Mouse (Mus musculus) retina, embryonic 14.5 days (tissue): Measurements from ENCODE around the gene Eln.

Experiments
- DNase-seq: peaks from one replicate; pipeline ENCODE4 v3.0.0-alpha.2; 2015; ENCODE audit warnings: low spot score

Eln gene

DNA sequence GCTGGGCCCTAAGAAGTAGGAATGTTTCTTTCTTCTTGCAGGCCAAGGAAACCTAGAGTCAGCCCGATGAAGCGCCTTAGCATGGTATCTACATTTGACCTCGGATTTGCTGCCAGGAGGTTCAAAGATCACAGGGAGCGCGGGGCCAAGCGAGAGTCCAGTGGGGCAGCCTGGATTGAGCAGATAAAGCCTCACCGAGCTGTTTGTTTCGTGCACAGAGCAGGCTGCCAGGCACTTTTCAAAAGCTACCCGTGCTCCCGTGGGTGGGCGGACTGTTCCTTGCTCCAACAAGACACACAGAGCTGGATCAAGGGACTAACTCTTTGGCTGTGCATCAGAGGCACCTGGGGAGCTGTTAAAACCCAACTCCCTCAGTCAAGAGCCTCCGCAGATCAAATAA lies 3.1 kb downstream of the Eln start:
- no peak for DNase-seq

- DNase-seq: peak; percentile 26
Observed at GRCm38 (mm10) chr5:134742221-134742795, 4.8 kb downstream of the Eln start.

DNA sequence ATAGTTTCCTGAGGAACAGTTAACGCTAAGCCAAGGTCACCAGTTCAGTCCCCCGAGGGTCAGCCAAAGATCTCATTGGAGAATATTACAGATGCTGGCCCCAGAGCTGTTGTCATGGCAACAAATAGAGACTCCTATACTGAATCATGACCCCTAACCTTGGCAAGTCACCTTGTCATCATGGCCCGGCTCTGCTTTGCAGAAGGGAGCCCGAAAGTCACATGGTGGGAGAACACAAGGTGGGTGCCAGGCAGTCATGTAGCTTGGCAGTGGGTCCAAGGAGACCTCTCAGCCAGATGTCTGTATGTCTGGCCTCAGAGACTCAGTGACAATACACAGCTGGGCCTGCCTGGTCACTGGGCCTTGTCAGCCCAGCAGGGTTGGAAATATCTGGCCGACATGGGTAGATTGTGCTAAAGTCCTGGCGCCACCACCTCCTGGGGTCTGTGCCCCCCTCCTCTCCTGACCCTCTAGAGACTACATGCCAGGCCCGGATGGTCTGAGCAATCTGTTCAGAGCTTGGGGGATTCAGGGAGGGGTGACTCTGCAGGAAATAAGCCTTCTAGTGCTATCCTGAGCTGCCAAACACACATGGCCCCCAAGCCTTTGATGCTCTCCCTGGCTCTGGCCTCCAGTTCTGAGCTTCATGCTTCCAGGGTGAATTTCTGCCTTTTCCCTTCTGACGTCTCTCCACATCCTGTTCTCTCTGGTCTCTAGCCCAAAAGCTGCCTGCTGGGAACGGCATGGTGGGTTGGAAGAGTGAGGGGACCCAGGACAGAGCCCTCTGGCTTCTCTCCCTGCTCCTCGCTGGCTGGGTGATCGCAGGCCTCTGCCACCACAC lies 6.4 kb downstream of the Eln start:
- no peak for DNase-seq

DNA sequence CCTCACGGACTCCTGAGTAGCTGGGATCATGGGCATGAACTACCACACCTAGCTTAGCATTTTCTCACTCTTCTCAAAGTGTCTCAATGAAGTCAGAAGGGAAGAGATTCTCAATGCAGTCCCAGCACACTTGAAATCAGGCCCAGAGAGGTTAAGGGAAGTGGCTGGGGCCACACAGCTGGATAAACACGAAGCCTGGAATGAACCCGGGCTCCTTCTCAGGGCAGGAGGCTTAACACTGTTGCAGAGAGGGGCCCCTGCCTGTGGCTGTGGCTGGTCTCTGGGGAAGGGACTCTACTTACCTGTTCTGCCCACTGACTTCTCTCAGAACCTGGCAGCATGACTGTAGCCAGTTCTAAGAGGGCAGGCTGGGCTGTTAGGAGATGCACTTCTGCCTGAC lies 7.2 kb downstream of the Eln start:
- DNase-seq: no peak

- DNase-seq: no peak
Observed at GRCm38 (mm10) chr5:134734920-134735319, 12.2 kb downstream of the Eln start.

- no peak for DNase-seq
Observed at GRCm38 (mm10) chr5:134734072-134734471, 13.1 kb downstream of the Eln start.

GRCm38 (mm10) chr5:134733241-134733640 lies 13.9 kb downstream of the Eln start:
- DNase-seq: no peak

DNA sequence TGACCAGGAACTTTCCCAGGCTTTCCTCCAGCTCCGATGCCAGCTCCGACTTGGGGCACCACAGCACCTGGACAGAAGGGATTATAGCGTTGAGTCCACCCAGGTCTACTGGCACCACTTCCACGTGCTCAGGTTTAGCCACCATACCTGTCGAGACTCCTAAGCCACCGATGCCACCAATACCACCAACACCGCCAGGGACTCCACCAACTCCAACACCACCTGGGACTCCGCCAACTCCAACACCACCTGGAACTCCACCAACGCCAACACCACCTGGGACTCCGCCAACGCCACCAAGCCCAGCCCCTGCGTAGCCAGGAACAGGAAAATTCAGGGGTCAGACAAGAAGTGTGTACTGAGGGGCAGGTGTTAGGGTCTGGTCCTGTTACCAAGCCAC lies 18.0 kb downstream of the Eln start:
- no peak for DNase-seq

DNA sequence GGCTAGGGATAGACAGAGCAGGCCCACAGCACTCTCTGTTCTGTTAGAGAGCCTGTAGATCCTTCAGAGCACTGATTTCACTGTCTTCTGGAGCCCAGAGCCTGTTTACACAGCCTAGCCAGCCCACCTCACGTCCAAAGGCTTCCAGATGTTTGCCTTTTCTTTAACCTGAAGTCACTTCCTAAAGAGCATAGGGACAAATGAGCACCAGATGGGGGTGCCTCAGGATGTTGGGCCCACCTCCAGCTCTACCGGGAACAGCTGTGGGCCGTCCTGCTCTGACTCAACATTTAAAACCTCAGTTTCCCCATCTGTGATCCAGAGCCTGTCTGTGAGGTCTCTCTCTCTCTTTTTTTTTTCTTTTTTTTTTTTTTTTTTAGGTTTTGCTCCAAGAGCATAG lies 18.6 kb downstream of the Eln start:
- DNase-seq: no peak

GRCm38 (mm10) chr5:134727001-134727639 lies 20.0 kb downstream of the Eln start:
- DNase-seq: no peak

- no peak for DNase-seq
Observed at GRCm38 (mm10) chr5:134725299-134725698, 21.8 kb downstream of the Eln start.

DNA sequence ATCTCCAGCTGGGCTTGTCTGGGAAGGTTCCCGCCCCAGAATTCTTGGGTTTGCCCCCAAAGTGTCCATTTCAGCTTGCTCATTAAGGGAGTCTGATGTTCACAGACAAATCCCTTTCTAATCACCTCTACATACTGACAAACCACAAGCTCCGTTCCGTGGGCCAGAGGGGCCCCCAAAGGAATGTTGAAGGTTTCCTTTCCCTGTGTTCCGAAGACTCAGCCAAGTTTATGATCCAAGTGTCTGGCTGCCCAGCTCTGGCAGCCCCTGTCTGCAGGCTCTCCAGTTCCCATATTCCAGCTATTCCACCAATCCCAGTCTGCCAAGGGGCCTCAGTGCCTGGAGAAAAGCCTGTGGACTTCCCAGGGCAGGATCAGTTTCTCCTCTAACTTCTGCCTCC lies 27.1 kb downstream of the Eln start:
- DNase-seq: no peak

DNA sequence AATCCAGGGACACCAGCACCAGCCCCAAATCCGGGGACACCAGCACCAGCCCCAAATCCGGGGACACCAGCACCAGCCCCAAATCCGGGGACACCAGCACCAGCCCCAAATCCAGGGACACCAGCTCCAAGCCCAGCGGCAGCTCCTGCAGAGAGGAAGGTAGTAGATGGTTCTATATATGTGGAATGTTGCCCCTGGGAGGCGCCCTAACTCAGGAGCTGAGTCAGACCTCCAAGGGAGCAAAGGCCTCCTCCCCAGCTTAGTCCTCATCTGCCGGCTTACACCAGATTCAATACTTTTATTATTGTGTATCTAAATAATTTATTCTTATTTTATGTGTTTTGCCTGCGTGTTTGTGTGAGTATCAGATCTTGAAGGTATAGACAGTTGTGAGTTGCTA lies 36.0 kb downstream of the Eln start:
- DNase-seq: no peak

DNA sequence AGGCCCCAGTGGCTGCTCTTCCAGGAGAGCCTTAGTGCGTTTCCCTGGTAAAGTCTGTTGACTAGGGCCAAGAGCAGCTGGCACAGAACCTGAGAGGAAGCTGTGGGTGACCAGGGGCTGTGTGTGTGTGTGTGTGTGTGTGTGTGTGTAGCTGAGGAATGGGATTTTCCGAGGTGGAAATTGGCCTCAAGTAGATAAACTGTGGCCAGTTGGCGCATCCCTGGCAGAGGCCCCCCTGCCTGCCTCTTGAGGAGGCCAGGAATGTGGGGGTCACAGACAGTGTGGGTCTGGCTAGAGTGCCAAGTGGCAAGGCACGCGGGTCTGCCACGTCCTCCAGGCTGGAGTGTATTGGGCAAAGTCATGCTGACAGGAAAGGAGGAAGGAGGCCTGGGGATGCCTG lies 37.8 kb downstream of the Eln start:
- no peak for DNase-seq

DNA sequence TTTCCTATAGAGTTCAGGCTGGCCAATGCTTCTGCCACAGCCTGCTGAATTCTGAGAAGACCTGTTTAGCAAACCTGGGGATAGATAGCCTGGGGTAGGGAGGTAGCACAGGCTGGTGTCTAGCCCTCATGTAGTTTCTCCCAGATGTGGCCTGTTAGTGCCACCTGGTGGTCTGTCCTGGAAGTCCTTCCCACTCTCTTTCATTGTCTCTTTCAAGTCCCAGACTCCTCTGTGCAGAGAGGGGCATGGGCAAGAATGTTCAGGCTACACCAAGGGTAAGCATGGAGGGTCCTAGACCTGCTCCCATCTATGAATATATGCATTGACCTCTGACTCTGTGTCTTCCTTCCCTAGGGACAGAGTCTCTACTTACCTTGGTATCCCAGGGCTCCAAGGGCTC lies 43.0 kb downstream of the Eln start:
- DNase-seq: peak; percentile 89

- no peak for DNase-seq
Observed at GRCm38 (mm10) chr5:134695539-134695938, 51.6 kb downstream of the Eln start.

DNA sequence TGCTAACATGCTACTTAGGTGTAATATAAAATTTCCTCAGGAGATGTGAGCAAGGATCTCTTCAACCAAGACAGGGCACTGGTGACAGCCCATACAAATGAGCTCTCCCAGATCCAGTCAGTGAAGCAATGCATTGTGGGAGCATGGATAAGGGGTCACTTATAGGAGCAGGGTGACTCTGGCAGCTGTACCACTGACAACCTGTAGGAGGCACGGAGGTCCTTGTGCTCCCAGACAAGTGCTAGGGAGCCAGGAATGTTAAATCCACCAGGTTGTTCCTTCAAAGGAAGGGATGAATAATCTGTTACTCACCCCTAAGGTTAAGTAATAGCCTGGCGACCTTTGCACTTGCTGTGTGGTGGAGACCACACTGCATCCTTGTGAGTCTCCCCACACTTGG lies 52.0 kb downstream of the Eln start:
- DNase-seq: peak; percentile 47

- DNase-seq: no peak
Observed at GRCm38 (mm10) chr5:134692704-134693103, 54.4 kb downstream of the Eln start.

DNA sequence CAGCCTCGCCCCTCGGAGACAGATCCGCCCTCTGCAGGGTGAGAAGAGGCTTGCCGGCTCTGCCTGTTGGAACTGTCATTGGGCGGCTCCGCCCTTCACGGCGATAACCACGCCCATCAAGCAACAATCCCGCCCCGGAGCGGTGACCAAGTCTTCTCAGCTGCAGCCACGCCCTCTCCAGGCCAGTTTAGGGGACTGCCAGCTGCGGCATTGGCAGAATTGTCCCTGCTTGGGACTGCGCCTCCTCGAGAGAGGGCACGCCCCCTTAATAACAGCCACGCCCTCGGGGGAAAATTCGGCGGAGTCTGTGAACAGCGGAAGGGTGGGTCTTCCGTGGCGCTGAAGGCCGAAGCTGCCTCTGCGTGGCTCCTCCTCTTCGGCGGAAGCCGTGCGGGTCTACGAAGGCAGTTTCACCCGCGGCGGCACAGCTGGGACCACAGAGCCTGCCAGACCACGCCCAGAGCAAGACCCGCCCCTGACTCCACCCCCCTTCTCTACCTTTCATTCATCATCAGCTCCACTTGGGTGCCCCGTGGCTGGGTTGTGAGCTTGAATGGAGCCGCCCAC lies 58.3 kb downstream of the Eln start:
- DNase-seq: peak; percentile 100

DNA sequence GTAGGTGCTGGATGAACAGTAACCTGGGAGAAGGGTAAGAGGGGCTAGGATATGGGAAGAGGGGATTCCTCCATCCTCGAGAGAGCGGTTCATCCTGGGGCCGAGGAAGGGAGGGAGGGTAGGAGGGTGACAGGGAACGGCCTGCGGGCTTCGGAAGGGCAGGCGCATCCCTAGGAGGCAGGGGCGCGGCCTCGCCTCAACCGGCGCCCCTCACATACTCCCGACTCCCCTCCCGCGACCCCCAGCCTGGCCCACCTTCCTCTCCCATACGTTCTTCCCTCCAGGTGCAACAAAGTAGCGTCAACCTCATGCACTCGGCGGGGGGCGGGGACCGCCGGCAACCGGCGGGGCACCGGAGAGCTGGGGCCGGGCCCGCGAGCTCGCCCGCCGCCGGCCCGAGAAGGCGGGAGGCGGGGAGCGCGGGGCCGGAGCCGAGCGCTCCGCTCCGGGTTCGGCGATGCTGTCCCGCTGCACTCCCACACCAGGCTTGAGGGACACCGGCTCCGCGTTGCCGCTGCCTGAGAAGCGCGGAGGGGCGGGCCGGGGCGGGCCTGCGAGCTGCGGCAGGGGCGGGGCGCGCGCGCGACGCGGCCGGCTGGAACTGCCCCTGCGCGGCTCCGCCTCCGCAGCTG lies 58.9 kb downstream of the Eln start, which contains the start of gene Limk1:
Limk1 (minus strand) TSS at position 513 of the 632 bp plus-strand sequence.
- DNase-seq: no peak

- no peak for DNase-seq
Observed at GRCm38 (mm10) chr5:134687187-134687586, 59.9 kb downstream of the Eln start.

GRCm38 (mm10) chr5:134686541-134686940 lies 60.6 kb downstream of the Eln start:
- no peak for DNase-seq
